Mouse (Mus musculus): ENCODE data around the gene Smurf1. TPM values are rescaled to one million over a fixed set of nuclear protein-coding genes. Genes with fewer than 3 reads are reported as not detected.

Smurf1 gene
- polyA plus RNA-seq, 1 experiment = 19.7 TPM

GRCm38 (mm10) chr5:144913361-144913760, 52.3 kb downstream of the Smurf1 start:
- no peaks in the 10 kb centered on the region for H3K27me3 ChIP-seq (ENCODE audit: control insufficient read depth, insufficient read depth, low read length, poor library complexity, severe bottlenecking)
- no peaks in the 10 kb centered on the region for H3K4me1 ChIP-seq (ENCODE audit: control insufficient read depth, insufficient read depth, low read length)
- no peaks in the 10 kb centered on the region for H3K9me3 ChIP-seq (replicated peaks; ENCODE audit: control insufficient read depth, insufficient read depth, low read length, poor library complexity, severe bottlenecking)
- H3K27ac ChIP-seq (ENCODE audit: insufficient read depth, low read length) = no peak overlapping the region
- H3K4me3 ChIP-seq (ENCODE audit: low read depth, low read length) = no peak overlapping the region
- no peak overlapping the region for H3K9ac ChIP-seq (ENCODE audit: low read depth, poor library complexity, severe bottlenecking)
- no peaks in the 10 kb centered on the region for H3K36me3 ChIP-seq (ENCODE audit: control insufficient read depth, insufficient read depth, low read length, poor library complexity, severe bottlenecking)
- TF ChIP-seq POLR2A (IDR thresholded peaks at IDR 0.05; ENCODE audit: insufficient read depth, low read length) = no peak
- TF ChIP-seq CTCF (IDR thresholded peaks at IDR 0.05; ENCODE audit: low read depth, low read length) = no peak
- no peak for TF ChIP-seq EP300 (IDR thresholded peaks at IDR 0.05; ENCODE audit: insufficient read depth, low read depth, low read length)

- H3K4me1 ChIP-seq (ENCODE audit: control insufficient read depth, insufficient read depth, low read length) = no peaks in the 10 kb centered on the region
- H3K4me3 ChIP-seq (ENCODE audit: low read depth, low read length) = no peak overlapping the region
- TF ChIP-seq CTCF (IDR thresholded peaks at IDR 0.05; ENCODE audit: low read depth, low read length) (peak; percentile 7), POLR2A (IDR thresholded peaks at IDR 0.05; ENCODE audit: insufficient read depth, low read length) (no peak)
- H3K27me3 ChIP-seq (ENCODE audit: control insufficient read depth, insufficient read depth, low read length, poor library complexity, severe bottlenecking) = no peaks in the 10 kb centered on the region
- no peaks in the 10 kb centered on the region for H3K9me3 ChIP-seq (replicated peaks; ENCODE audit: control insufficient read depth, insufficient read depth, low read length, poor library complexity, severe bottlenecking)
- no peaks in the 10 kb centered on the region for H3K36me3 ChIP-seq (ENCODE audit: control insufficient read depth, insufficient read depth, low read length, poor library complexity, severe bottlenecking)
- no peak overlapping the region for H3K9ac ChIP-seq (ENCODE audit: low read depth, poor library complexity, severe bottlenecking)
- peak overlapping the region; percentile 26; the same call in 1 of the 2 replicates for H3K27ac ChIP-seq (ENCODE audit: insufficient read depth, low read length)
Measured at GRCm38 (mm10) chr5:144912519-144913310, 52.9 kb downstream of the Smurf1 start.

- Histone ChIP-seq H3K9me3 (replicated peaks; ENCODE audit: control insufficient read depth, insufficient read depth, low read length, poor library complexity, severe bottlenecking) (no peaks in the 10 kb centered on the region), H3K27ac (ENCODE audit: insufficient read depth, low read length) (no peak overlapping the region), H3K36me3 (ENCODE audit: control insufficient read depth, insufficient read depth, low read length, poor library complexity, severe bottlenecking) (no peaks in the 10 kb centered on the region), H3K9ac (ENCODE audit: low read depth, poor library complexity, severe bottlenecking) (no peak overlapping the region), H3K4me3 (ENCODE audit: low read depth, low read length) (no peak overlapping the region), H3K27me3 (ENCODE audit: control insufficient read depth, insufficient read depth, low read length, poor library complexity, severe bottlenecking) (no peaks in the 10 kb centered on the region), H3K4me1 (ENCODE audit: control insufficient read depth, insufficient read depth, low read length) (no peaks in the 10 kb centered on the region)
- TF ChIP-seq EP300 (IDR thresholded peaks at IDR 0.05; ENCODE audit: insufficient read depth, low read depth, low read length) = no peak
- no peak for TF ChIP-seq POLR2A (IDR thresholded peaks at IDR 0.05; ENCODE audit: insufficient read depth, low read length)
- TF ChIP-seq CTCF (IDR thresholded peaks at IDR 0.05; ENCODE audit: low read depth, low read length) = no peak
Measured at GRCm38 (mm10) chr5:144909521-144909920, 56.1 kb downstream of the Smurf1 start.

GRCm38 (mm10) chr5:144907591-144907990, 58.1 kb downstream of the Smurf1 start:
- Histone ChIP-seq H3K4me1 (ENCODE audit: control insufficient read depth, insufficient read depth, low read length) (peaks cover 2% of the 10 kb centered on the region), H3K4me3 (ENCODE audit: low read depth, low read length) (no peak overlapping the region), H3K36me3 (ENCODE audit: control insufficient read depth, insufficient read depth, low read length, poor library complexity, severe bottlenecking) (no peaks in the 10 kb centered on the region), H3K27ac (ENCODE audit: insufficient read depth, low read length) (no peak overlapping the region), H3K27me3 (ENCODE audit: control insufficient read depth, insufficient read depth, low read length, poor library complexity, severe bottlenecking) (no peaks in the 10 kb centered on the region), H3K9me3 (replicated peaks; ENCODE audit: control insufficient read depth, insufficient read depth, low read length, poor library complexity, severe bottlenecking) (no peaks in the 10 kb centered on the region), H3K9ac (ENCODE audit: low read depth, poor library complexity, severe bottlenecking) (no peak overlapping the region)
- TF ChIP-seq CTCF (IDR thresholded peaks at IDR 0.05; ENCODE audit: low read depth, low read length) (peak; percentile 59), POLR2A (IDR thresholded peaks at IDR 0.05; ENCODE audit: insufficient read depth, low read length) (no peak), EP300 (IDR thresholded peaks at IDR 0.05; ENCODE audit: insufficient read depth, low read depth, low read length) (no peak)

- Histone ChIP-seq H3K27me3 (ENCODE audit: control insufficient read depth, insufficient read depth, low read length, poor library complexity, severe bottlenecking) (no peaks in the 10 kb centered on the region), H3K36me3 (ENCODE audit: control insufficient read depth, insufficient read depth, low read length, poor library complexity, severe bottlenecking) (no peaks in the 10 kb centered on the region), H3K9me3 (replicated peaks; ENCODE audit: control insufficient read depth, insufficient read depth, low read length, poor library complexity, severe bottlenecking) (no peaks in the 10 kb centered on the region), H3K9ac (ENCODE audit: low read depth, poor library complexity, severe bottlenecking) (no peak overlapping the region), H3K4me1 (ENCODE audit: control insufficient read depth, insufficient read depth, low read length) (peaks cover 3% of the 10 kb centered on the region), H3K27ac (ENCODE audit: insufficient read depth, low read length) (no peak overlapping the region), H3K4me3 (ENCODE audit: low read depth, low read length) (no peak overlapping the region)
- TF ChIP-seq CTCF (IDR thresholded peaks at IDR 0.05; ENCODE audit: low read depth, low read length) (no peak), EP300 (IDR thresholded peaks at IDR 0.05; ENCODE audit: insufficient read depth, low read depth, low read length) (no peak), POLR2A (IDR thresholded peaks at IDR 0.05; ENCODE audit: insufficient read depth, low read length) (no peak)
Measured at GRCm38 (mm10) chr5:144904356-144905134, 61.1 kb downstream of the Smurf1 start.

- TF ChIP-seq EP300 (IDR thresholded peaks at IDR 0.05; ENCODE audit: insufficient read depth, low read depth, low read length) (no peak), POLR2A (IDR thresholded peaks at IDR 0.05; ENCODE audit: insufficient read depth, low read length) (no peak), CTCF (IDR thresholded peaks at IDR 0.05; ENCODE audit: low read depth, low read length) (no peak)
- Histone ChIP-seq H3K27me3 (ENCODE audit: control insufficient read depth, insufficient read depth, low read length, poor library complexity, severe bottlenecking) (no peaks in the 10 kb centered on the region), H3K4me1 (ENCODE audit: control insufficient read depth, insufficient read depth, low read length) (peaks cover 7% of the 10 kb centered on the region), H3K9ac (ENCODE audit: low read depth, poor library complexity, severe bottlenecking) (no peak overlapping the region), H3K27ac (ENCODE audit: insufficient read depth, low read length) (no peak overlapping the region), H3K4me3 (ENCODE audit: low read depth, low read length) (no peak overlapping the region), H3K36me3 (ENCODE audit: control insufficient read depth, insufficient read depth, low read length, poor library complexity, severe bottlenecking) (no peaks in the 10 kb centered on the region), H3K9me3 (replicated peaks; ENCODE audit: control insufficient read depth, insufficient read depth, low read length, poor library complexity, severe bottlenecking) (no peaks in the 10 kb centered on the region)
Measured at GRCm38 (mm10) chr5:144901791-144902190, 63.9 kb downstream of the Smurf1 start.

Data from ES-Bruce4 (cell line).